Mouse (Mus musculus) WW6 (cell line): ENCODE data around the gene Defa37.
"Not testable (repeated sequence)": the region's sequence is repeated elsewhere in the genome, so short reads cannot be mapped to it uniquely, and the experiment has no call there.

Experiments
- DNase-seq: peaks from one replicate; pipeline ENCODE4 v3.0.0-alpha.2; 2013; ENCODE audit warnings: low read depth, low spot score

Gene Defa37

DNA sequence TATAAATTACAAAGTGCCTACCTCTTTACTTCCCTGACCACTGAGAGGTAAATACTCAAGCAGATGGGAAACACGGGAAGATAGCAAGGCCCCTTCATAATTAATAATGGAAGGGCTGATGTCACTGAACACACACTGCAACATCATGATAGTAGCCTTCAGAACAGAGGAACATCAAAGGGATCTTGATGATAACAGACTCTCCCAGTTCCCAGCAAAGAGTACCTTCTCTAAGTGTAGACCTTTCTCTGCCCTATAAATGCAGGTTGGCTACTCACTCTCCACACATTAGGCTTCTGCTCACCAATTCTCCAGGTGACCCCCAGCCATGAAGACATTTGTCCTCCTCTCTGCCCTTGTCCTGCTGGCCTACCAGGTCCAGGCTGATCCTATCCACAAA is at the start of gene Defa37:
Gene Defa37, plus strand, starts transcription at position 301 of the 400 bp plus-strand sequence.
- DNase-seq, result not testable (repeated sequence)

DNA sequence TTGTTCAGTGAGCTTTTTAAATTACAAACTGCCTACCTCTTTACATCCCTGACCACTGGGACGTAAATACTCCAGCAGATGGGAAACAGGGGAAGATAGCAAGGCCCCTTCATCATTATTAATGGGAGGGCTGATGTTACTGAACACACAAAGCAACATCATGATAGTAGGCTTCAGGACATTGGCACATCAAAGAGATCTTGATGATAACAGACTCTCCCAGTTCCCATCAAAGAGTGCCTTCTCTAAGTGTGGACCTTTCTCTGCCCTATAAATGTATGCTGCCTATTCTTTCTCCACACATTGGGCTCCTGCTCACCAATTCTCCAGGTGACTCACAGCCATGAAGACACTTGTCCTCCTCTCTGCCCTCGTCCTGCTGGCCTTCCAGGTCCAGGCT is 36.5 kb upstream of the Defa37 start, which contains the start of gene Defa32:
Gene Defa32, plus strand, starts transcription at position 301 of the 400 bp plus-strand sequence.
- not testable (repeated sequence) for DNase-seq

DNA sequence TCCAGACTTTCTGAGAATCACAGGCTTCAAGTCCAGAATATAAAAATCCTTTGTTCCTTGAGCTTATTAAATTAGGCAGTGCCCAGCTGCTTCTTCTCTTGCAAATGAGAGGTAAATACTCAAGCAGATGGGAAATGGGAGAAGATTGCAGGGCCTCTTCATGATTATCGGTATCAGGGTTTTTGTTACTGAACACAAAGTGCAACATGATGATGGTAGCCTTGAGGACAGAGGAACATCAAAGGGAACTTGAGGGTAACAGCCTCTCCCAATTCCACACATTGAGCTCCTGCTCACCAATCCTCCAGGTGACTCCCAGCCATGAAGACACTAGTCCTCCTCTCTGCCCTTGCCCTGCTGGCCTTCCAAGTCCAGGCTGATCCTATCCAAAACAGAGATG is 17.5 kb downstream of the Defa37 start, which contains the start of gene Defa28:
Gene Defa28, plus strand, starts transcription at position 301 of the 400 bp plus-strand sequence.
- not testable (repeated sequence) for DNase-seq

DNA sequence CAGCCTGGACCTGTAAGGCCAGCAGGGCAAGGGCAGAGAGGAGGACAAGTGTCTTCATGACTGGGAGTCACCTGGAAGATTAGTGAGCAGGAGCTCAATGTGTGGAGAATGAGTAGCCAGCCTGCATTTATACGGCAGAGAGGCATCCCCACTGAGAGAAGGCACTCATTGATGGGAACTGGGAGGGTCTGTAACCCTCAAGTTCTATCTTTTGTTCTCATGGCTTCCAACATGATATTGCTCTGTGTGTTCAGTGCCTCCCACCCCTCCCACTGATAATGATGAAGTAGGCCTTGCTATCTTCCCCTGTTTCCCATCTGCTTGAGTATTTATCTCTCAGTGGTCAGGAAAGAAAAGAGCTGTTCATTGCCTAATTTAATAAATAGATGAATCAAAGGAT is 29.2 kb downstream of the Defa37 start, which contains the start of gene Gm7861:
Gene Gm7861, minus strand, starts transcription at position 101 of the 400 bp plus-strand sequence.
- DNase-seq, result not testable (repeated sequence)
